10 mouse cellular contexts compared by ENCODE assay signal in the genomic region with DNA sequence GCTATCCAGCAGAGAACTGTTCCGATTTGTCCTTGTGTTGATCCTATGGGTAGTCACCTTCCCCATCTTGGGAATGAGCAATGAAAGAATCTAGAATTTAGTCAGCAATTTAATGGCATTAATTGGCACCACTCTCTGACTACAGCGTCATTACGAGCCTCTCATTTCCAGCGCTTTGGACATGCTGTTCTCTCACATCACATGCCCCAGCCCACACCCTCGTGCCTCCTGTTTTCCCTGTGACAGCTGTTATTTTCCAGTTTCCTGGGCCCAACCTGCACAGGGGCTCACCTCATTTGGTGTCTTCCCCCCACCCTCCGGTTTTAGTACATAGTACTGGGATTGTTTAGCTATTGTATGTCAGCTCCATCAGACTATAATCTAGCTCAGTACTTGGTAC. TPM values are rescaled to one million over a fixed set of nuclear protein-coding genes. Genes with fewer than 3 reads are reported as not detected.
DNase-seq lines count a peak whose midpoint lies in the region; ATAC-seq and TF ChIP-seq lines count a peak whose summit lies in the region.
"Had no signal": no experiment of that assay in that cellular context is flagged by ENCODE, and none has a peak within 500 bp of the region (broad histone marks: within the 10 kb centered on the region; RNA-seq: fewer than 3 reads in every experiment).

No protein-coding gene starts in this region.

- ATAC-seq in hindbrain, embryonic 11.5 days (ENCODE audit: low FRiP score), result no peak
- ATAC-seq in intestine, postnatal 0 days, result no peak

- H3K27me3 ChIP-seq in hindbrain, embryonic 10.5 days (ENCODE audit: insufficient read depth, poor library complexity, severe bottlenecking), result peaks cover 9% of the 10 kb centered on the region; the same call in 1 of the 2 replicates
- H3K27me3 ChIP-seq in hindbrain, embryonic 11.5 days (ENCODE audit: control insufficient read depth, insufficient read depth, low read length), result no peaks in the 10 kb centered on the region
- no peaks in the 10 kb centered on the region for H3K27me3 ChIP-seq in testis, adult 2 months (ENCODE audit: control insufficient read depth, insufficient read depth, low read length)
- H3K27me3 ChIP-seq in intestine, postnatal 0 days (replicated peaks; ENCODE audit: control insufficient read depth, insufficient read depth, low read length), result no peaks in the 10 kb centered on the region

- H3K9me3 ChIP-seq in hindbrain, embryonic 10.5 days, result no peaks in the 10 kb centered on the region
- H3K9me3 ChIP-seq in hindbrain, embryonic 11.5 days (ENCODE audit: control insufficient read depth, low read length), result no peaks in the 10 kb centered on the region
- H3K9me3 ChIP-seq in intestine, postnatal 0 days (ENCODE audit: control insufficient read depth), result no peaks in the 10 kb centered on the region

- H3K27ac ChIP-seq in hindbrain, embryonic 10.5 days, result no peak overlapping the region
- no peak overlapping the region for H3K27ac ChIP-seq in hindbrain, embryonic 11.5 days (ENCODE audit: low read depth, low read length)
- 0 out of 2 replicates have a peak overlapping the region, but pooled peaks have one; percentile 26 for H3K27ac ChIP-seq in testis, adult 2 months (ENCODE audit: control insufficient read depth, insufficient read depth, low read depth, low read length)
- H3K27ac ChIP-seq in intestine, postnatal 0 days (ENCODE audit: low read depth, low read length), result no peak overlapping the region

- 70% methylated on average over 6 of the region's 6 CpGs for WGBS in hindbrain, embryonic 10.5 days
- WGBS in hindbrain, embryonic 11.5 days, result 54% methylated on average over 6 of the region's 6 CpGs
- 53% methylated on average over 6 of the region's 6 CpGs for WGBS in intestine, postnatal 0 days

- TF ChIP-seq POLR2A in testis, adult 2 months (IDR thresholded peaks at IDR 0.05; ENCODE audit: control insufficient read depth, low read depth, low read length), result no peak

- peaks cover 49% of the 10 kb centered on the region for H3K4me1 ChIP-seq in hindbrain, embryonic 10.5 days (replicated peaks)
- peaks cover 9% of the 10 kb centered on the region for H3K4me1 ChIP-seq in hindbrain, embryonic 11.5 days (replicated peaks; ENCODE audit: control insufficient read depth, insufficient read depth, low read length)
- peaks cover 17% of the 10 kb centered on the region for H3K4me1 ChIP-seq in testis, adult 2 months (ENCODE audit: control insufficient read depth, insufficient read depth, low read length)
- peaks cover 8% of the 10 kb centered on the region for H3K4me1 ChIP-seq in intestine, postnatal 0 days (replicated peaks; ENCODE audit: control insufficient read depth, insufficient read depth, low read length)

- H3K4me3 ChIP-seq in hindbrain, embryonic 10.5 days, result peak overlapping the region; percentile 95; the same call in 1 of the 2 replicates
- no peak overlapping the region for H3K4me3 ChIP-seq in hindbrain, embryonic 11.5 days (ENCODE audit: low read depth, low read length)
- H3K4me3 ChIP-seq in testis, adult 2 months (ENCODE audit: control insufficient read depth, low read depth, low read length), result no peak overlapping the region
- H3K4me3 ChIP-seq in intestine, postnatal 0 days (ENCODE audit: low read depth, low read length), result no peak overlapping the region

- H3K4me2 ChIP-seq in hindbrain, embryonic 11.5 days (replicated peaks; ENCODE audit: low read depth, low read length), result no peak overlapping the region
- H3K4me2 ChIP-seq in intestine, postnatal 0 days (replicated peaks; ENCODE audit: low read depth), result peak overlapping the region; percentile 90; the same call in 1 of the 2 replicates

- no peak for TF ChIP-seq CTCF in testis, adult 2 months (IDR thresholded peaks at IDR 0.05; ENCODE audit: control insufficient read depth, insufficient read depth, insufficient replicate concordance, low read depth, low read length)
- TF ChIP-seq CTCF in intestine, postnatal 0 days (IDR thresholded peaks at IDR 0.05; ENCODE audit: low read depth), result no peak

- DNase-seq in hindbrain, embryonic 10.5 days (ENCODE audit: low spot score), result no peak
- DNase-seq in hindbrain, embryonic 11.5 days (ENCODE audit: low spot score), result no peak
- no peak for DNase-seq in testis, postnatal 10 days (ENCODE audit: low spot score)
- no peak for DNase-seq in ovary, postnatal 10 days (ENCODE audit: low spot score)
- no peak for DNase-seq in T-cell, adult 2 months (ENCODE audit: low spot score)
- no peak for DNase-seq in adrenal gland, postnatal 4 days (ENCODE audit: low spot score in 2 of 2)
- DNase-seq: adrenal gland, adult 2 months; thymus, adult 2 months had no signal

- H3K36me3 ChIP-seq in hindbrain, embryonic 10.5 days, result no peaks in the 10 kb centered on the region
- no peaks in the 10 kb centered on the region for H3K36me3 ChIP-seq in hindbrain, embryonic 11.5 days (ENCODE audit: control insufficient read depth, insufficient read depth, low read length)
- H3K36me3 ChIP-seq in testis, adult 2 months (ENCODE audit: control insufficient read depth, insufficient read depth, low read length), result no peaks in the 10 kb centered on the region
- H3K36me3 ChIP-seq in intestine, postnatal 0 days (ENCODE audit: control insufficient read depth, insufficient read depth), result no peaks in the 10 kb centered on the region

- H3K9ac ChIP-seq in hindbrain, embryonic 11.5 days (ENCODE audit: low read depth, low read length), result no peak overlapping the region
- no peak overlapping the region for H3K9ac ChIP-seq in intestine, postnatal 0 days (ENCODE audit: low read depth, low read length)

RNA-seq across cellular contexts. Expression of gene Cry2, which starts 1.2 kb away (rescaled TPM):
- 26.0 and 31.7 TPM in 2 replicates for polyA plus RNA-seq in hindbrain, embryonic 10.5 days (2016; fragmentation: Nextera tagmentation; extraction: Ambion mirVana)
- polyA plus RNA-seq in hindbrain, embryonic 11.5 days (2014; fragmentation: Nextera tagmentation; extraction: Ambion mirVana), result 21.5 and 22.1 TPM in 2 replicates
- polyA plus RNA-seq in testis, adult 2 months (2012; rRNA removed), result 20.4 and 22.0 TPM in 2 replicates
- polyA plus RNA-seq in intestine, postnatal 0 days (2015; fragmentation: Nextera tagmentation; extraction: Ambion mirVana), result 10.0 and 11.7 TPM in 2 replicates
- 10 to 100 TPM; 58.6 to 65.8 TPM for total RNA-seq in adrenal gland, postnatal 4 days (2021)

RNA-seq across cellular contexts. Expression of gene Slc35c1, which starts 25.3 kb away (rescaled TPM):
- 13.8 and 14.0 TPM in 2 replicates for polyA plus RNA-seq in hindbrain, embryonic 10.5 days (2016; fragmentation: Nextera tagmentation; extraction: Ambion mirVana)
- 8.7 and 9.0 TPM in 2 replicates for polyA plus RNA-seq in hindbrain, embryonic 11.5 days (2014; fragmentation: Nextera tagmentation; extraction: Ambion mirVana)
- polyA plus RNA-seq in testis, adult 2 months (2012; rRNA removed), result 6.9 and 7.8 TPM in 2 replicates
- polyA plus RNA-seq in intestine, postnatal 0 days (2015; fragmentation: Nextera tagmentation; extraction: Ambion mirVana), result 51.9 and 59.2 TPM in 2 replicates
- total RNA-seq in adrenal gland, postnatal 4 days (2021), result 10 to 100 TPM; 22.7 to 23.7 TPM

RNA-seq across cellular contexts. Expression of gene Mapk8ip1, which starts 34.0 kb away (rescaled TPM):
- 55.0 and 75.5 TPM in 2 replicates for polyA plus RNA-seq in hindbrain, embryonic 10.5 days (2016; fragmentation: Nextera tagmentation; extraction: Ambion mirVana)
- polyA plus RNA-seq in hindbrain, embryonic 11.5 days (2014; fragmentation: Nextera tagmentation; extraction: Ambion mirVana), result 33.3 and 39.0 TPM in 2 replicates
- 23.2 and 28.4 TPM in 2 replicates for polyA plus RNA-seq in testis, adult 2 months (2012; rRNA removed)
- 7.2 and 7.4 TPM in 2 replicates for polyA plus RNA-seq in intestine, postnatal 0 days (2015; fragmentation: Nextera tagmentation; extraction: Ambion mirVana)
- 10 to 100 TPM; 48.9 to 52.3 TPM for total RNA-seq in adrenal gland, postnatal 4 days (2021)

RNA-seq across cellular contexts. Expression of gene 1700029I15Rik, which starts 52.7 kb away (rescaled TPM):
- 3.3 and 4.3 TPM in 2 replicates for polyA plus RNA-seq in hindbrain, embryonic 10.5 days (2016; fragmentation: Nextera tagmentation; extraction: Ambion mirVana)
- polyA plus RNA-seq in hindbrain, embryonic 11.5 days (2014; fragmentation: Nextera tagmentation; extraction: Ambion mirVana), result 2.4 and 3.3 TPM in 2 replicates
- 565 and 772 TPM in 2 replicates for polyA plus RNA-seq in testis, adult 2 months (2012; rRNA removed)
- 2.1 and 3.1 TPM in 2 replicates for polyA plus RNA-seq in intestine, postnatal 0 days (2015; fragmentation: Nextera tagmentation; extraction: Ambion mirVana)
- total RNA-seq in adrenal gland, postnatal 4 days (2021), result 10 to 100 TPM; 13.8 to 13.9 TPM
